Mouse (Mus musculus): ENCODE results near the gene Chst7. TPM values are rescaled to one million over a fixed set of nuclear protein-coding genes. Genes with fewer than 3 reads are reported as not detected.

Gene Chst7
- polyA plus RNA-seq, 1 experiment from 2014 or later, result 11.3 TPM

DNA sequence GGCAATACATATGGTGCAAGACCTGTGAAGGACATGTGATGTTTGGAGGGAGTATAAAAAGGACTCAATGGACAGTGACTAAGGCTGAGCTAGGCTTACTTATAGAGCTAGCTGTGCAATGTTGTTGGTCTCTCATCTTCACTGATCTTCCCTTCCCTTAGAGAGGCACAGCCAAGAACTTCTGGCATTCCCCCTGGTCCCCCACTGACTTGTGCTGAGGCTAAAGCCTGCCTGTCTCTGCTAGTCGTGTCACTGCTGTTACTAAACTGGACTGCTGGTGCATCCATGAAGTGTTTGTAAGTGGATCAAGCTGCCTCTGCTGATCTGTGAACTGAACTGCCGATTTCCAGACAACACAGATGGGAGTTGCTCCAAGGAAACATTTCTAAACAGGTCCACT lies 66.1 kb downstream of the Chst7 start:
- no peak for ATAC-seq

DNA sequence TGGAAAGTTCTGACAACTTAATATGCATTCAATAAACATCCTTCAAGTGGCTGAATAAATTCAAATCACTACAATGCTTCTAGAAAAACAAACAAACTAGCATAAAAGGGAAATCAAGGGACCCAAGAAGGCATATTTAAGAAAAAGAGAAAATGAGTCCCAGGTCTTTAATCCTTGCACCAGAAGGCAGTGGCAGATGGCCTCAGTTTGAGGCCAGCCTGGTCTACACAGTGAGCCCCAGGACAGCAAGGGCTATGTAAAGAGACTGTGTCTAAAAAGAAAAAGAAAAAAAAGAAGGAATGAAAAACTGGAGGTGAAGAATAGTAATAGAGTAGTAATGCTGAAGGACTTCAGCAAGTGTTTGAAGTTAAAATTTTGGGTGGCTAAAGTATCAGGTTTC lies 69.6 kb downstream of the Chst7 start:
- H3K27me3 ChIP-seq (replicated peaks; ENCODE audit: control insufficient read depth, insufficient read depth, low read length), result no peaks in the 10 kb centered on the region
- H3K9me3 ChIP-seq (ENCODE audit: control insufficient read depth, low read length), result no peaks in the 10 kb centered on the region
- H3K4me3 ChIP-seq (ENCODE audit: low read length), result no peak overlapping the region
- no peak overlapping the region for H3K27ac ChIP-seq (ENCODE audit: low read depth, low read length)
- ATAC-seq, result no peak
- no peak overlapping the region for H3K4me2 ChIP-seq (ENCODE audit: low read length)
- no peak overlapping the region for H3K9ac ChIP-seq (ENCODE audit: low read depth, low read length)
- H3K36me3 ChIP-seq (ENCODE audit: control insufficient read depth, insufficient read depth, low read length), result no peaks in the 10 kb centered on the region
- H3K4me1 ChIP-seq (ENCODE audit: control insufficient read depth, insufficient read depth, low read depth, low read length), result no peaks in the 10 kb centered on the region

More for the DNA sequence above, 66.1 kb downstream of the Chst7 start:
- no peak overlapping the region for H3K4me2 ChIP-seq (ENCODE audit: low read length)
- no peaks in the 10 kb centered on the region for H3K27me3 ChIP-seq (replicated peaks; ENCODE audit: control insufficient read depth, insufficient read depth, low read length)
- H3K4me1 ChIP-seq (ENCODE audit: control insufficient read depth, insufficient read depth, low read depth, low read length), result no peaks in the 10 kb centered on the region
- no peak overlapping the region for H3K27ac ChIP-seq (ENCODE audit: low read depth, low read length)
- WGBS, result 71% methylated on average over 2 of the region's 2 CpGs
- H3K4me3 ChIP-seq (ENCODE audit: low read length), result no peak overlapping the region
- no peaks in the 10 kb centered on the region for H3K36me3 ChIP-seq (ENCODE audit: control insufficient read depth, insufficient read depth, low read length)
- no peaks in the 10 kb centered on the region for H3K9me3 ChIP-seq (ENCODE audit: control insufficient read depth, low read length)
- H3K9ac ChIP-seq (ENCODE audit: low read depth, low read length), result no peak overlapping the region

DNA sequence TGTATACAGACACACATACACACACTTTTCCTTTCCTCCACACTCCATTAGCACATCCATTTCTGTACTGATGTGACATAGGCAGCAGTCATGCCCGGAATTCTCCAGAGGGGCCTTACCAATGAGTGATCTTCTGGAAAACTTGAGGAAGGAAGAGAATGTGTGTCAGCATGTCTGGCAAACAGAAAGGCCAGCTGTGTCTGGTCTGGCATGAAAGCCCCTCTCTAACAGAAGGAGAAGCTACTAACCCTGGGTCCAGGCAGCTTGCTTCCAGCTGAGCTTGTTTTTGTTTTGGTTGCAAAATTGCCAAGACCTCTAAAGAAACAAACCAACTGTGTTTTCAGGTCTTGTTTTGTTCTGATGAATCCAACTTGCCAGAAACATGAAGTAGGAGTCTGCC lies 70.1 kb downstream of the Chst7 start:
- no peak for ATAC-seq
- WGBS, result 82% methylated on average over 1 of the region's 1 CpGs

More for the DNA sequence above, 70.1 kb downstream of the Chst7 start:
- Histone ChIP-seq H3K9me3 (ENCODE audit: control insufficient read depth, low read length) (no peaks in the 10 kb centered on the region), H3K4me3 (ENCODE audit: low read length) (no peak overlapping the region), H3K4me1 (ENCODE audit: control insufficient read depth, insufficient read depth, low read depth, low read length) (no peaks in the 10 kb centered on the region), H3K4me2 (ENCODE audit: low read length) (no peak overlapping the region), H3K27ac (ENCODE audit: low read depth, low read length) (no peak overlapping the region), H3K36me3 (ENCODE audit: control insufficient read depth, insufficient read depth, low read length) (no peaks in the 10 kb centered on the region), H3K9ac (ENCODE audit: low read depth, low read length) (no peak overlapping the region), H3K27me3 (replicated peaks; ENCODE audit: control insufficient read depth, insufficient read depth, low read length) (no peaks in the 10 kb centered on the region)

Other genes with a start within 250 kb of the Chst7 start
- gene Slc9a7, start 232.2 kb downstream of the Chst7 start, polyA plus RNA-seq (2015; fragmentation: Nextera tagmentation; extraction: Ambion mirVana), result 12.9 and 16.3 TPM in 2 replicates

Measured in hindbrain, embryonic 16.5 days (tissue).